Mouse (Mus musculus) MEL (cell line): ENCODE results near the gene Sh3d19. TPM values are rescaled to one million over a fixed set of nuclear protein-coding genes. Genes with fewer than 3 reads are reported as not detected.

Source experiments
- DNase-seq: peaks from one replicate; pipeline ENCODE4 v3.0.0; 2011; ENCODE audit warnings: low read depth, low spot score
- H3K27ac ChIP-seq: 2 replicates; pipeline ENCODE4 v1.5.1; 2012; ENCODE audit warnings: low read depth, mild to moderate bottlenecking, control low read depth, low read length, moderate library complexity; ENCODE audit not compliant: control insufficient read depth
- H3K27me3 ChIP-seq, 2 experiments: fragments of 150-350 bp in 1 of 2; sonication (generic) in 1 of 2; 2 replicates each; pipeline ENCODE4 v1.6.1; 2012; ENCODE audit warnings: low read length in 2 of 2, mild to moderate bottlenecking in 2 of 2, improper control_type of control experiment in 1 of 2, moderate library complexity in 1 of 2; ENCODE audit not compliant: insufficient read depth in 2 of 2, control insufficient read depth in 1 of 2
- H3K36me3 ChIP-seq, 2 experiments: 2 replicates each; pipeline ENCODE4 v1.6.1; 2012 to 2014; ENCODE audit warnings: low read length in 2 of 2, improper control_type of control experiment in 1 of 2, inconsistent platforms in 1 of 2, mild to moderate bottlenecking in 1 of 2; ENCODE audit not compliant: insufficient read depth in 2 of 2, control insufficient read depth in 1 of 2
- H3K4me1 ChIP-seq, 2 experiments: fragments of 150-350 bp in 1 of 2; sonication (generic) in 1 of 2; 2 replicates each; pipeline ENCODE4 v1.6.1; 2012; ENCODE audit warnings: low read length in 2 of 2, improper control_type of control experiment in 1 of 2, mild to moderate bottlenecking in 1 of 2; ENCODE audit not compliant: insufficient read depth in 2 of 2, control insufficient read depth in 1 of 2
- H3K4me3 ChIP-seq, 2 experiments: fragments of 150-350 bp in 1 of 2; sonication (generic) in 1 of 2; 2 replicates each; pipeline ENCODE4 v1.5.1; 2012; ENCODE audit warnings: low read depth in 2 of 2, low read length in 2 of 2, mild to moderate bottlenecking in 2 of 2, moderate library complexity in 2 of 2, control low read depth in 1 of 2, improper control_type of control experiment in 1 of 2; ENCODE audit not compliant: control insufficient read depth in 1 of 2, insufficient read depth in 1 of 2
- H3K79me2 ChIP-seq: 2 replicates; pipeline ENCODE4 v1.6.1; 2012; ENCODE audit warnings: mild to moderate bottlenecking, low read length, moderate library complexity; ENCODE audit not compliant: control insufficient read depth, poor library complexity, insufficient read depth
- H3K9ac ChIP-seq: 2 replicates; pipeline ENCODE4 v1.6.1; 2012; ENCODE audit warnings: low read depth, mild to moderate bottlenecking, control low read depth, low read length, moderate library complexity; ENCODE audit not compliant: control insufficient read depth, poor library complexity, severe bottlenecking
- H3K9me3 ChIP-seq: fragments of 150-350 bp; sonication (generic); replicated peaks from 2 replicates; pipeline ENCODE4 v1.6.1; 2012; ENCODE audit warnings: mild to moderate bottlenecking, low read length, improper control_type of control experiment, moderate library complexity; ENCODE audit not compliant: insufficient read depth
- BHLHE40 ChIP-seq: IDR thresholded peaks from 2 replicates; pipeline ENCODE4 v1.6.1; 2012; ENCODE audit warnings: low read depth, mild to moderate bottlenecking, inconsistent platforms, low read length, improper control_type of control experiment, borderline replicate concordance
- CHD1 ChIP-seq: IDR thresholded peaks from 2 replicates; pipeline ENCODE4 v1.6.1; 2012; ENCODE audit warnings: low read depth, mild to moderate bottlenecking, inconsistent platforms, low read length, improper control_type of control experiment
- CHD2 ChIP-seq: IDR thresholded peaks from 2 replicates; pipeline ENCODE4 v1.6.1; 2011; ENCODE audit warnings: low read length, improper control_type of control experiment
- CTCF ChIP-seq, 3 experiments: IDR thresholded peaks in 2 of 3; conservative IDR thresholded peaks in 1 of 3; 2 replicates each; pipeline ENCODE4 v1.5.1; 2011 to 2012; ENCODE audit warnings: low read length in 3 of 3, low read depth in 2 of 3, mild to moderate bottlenecking in 2 of 3, improper control_type of control experiment in 1 of 3, inconsistent platforms in 1 of 3, mixed read lengths in 1 of 3, moderate library complexity in 1 of 3; ENCODE audit not compliant: control insufficient read depth in 1 of 3, insufficient read depth in 1 of 3, poor library complexity in 1 of 3, severe bottlenecking in 1 of 3
- E2F4 ChIP-seq: IDR thresholded peaks from 2 replicates; pipeline ENCODE4 v1.6.1; 2011; ENCODE audit warnings: low read depth, low read length, improper control_type of control experiment, borderline replicate concordance
- ELF1 ChIP-seq: IDR thresholded peaks from 2 replicates; pipeline ENCODE4 v1.6.1; 2014; ENCODE audit warnings: low read depth, mild to moderate bottlenecking, inconsistent platforms, low read length, improper control_type of control experiment, moderate library complexity
- EP300 ChIP-seq, 2 experiments: IDR thresholded peaks; 2 replicates each; pipeline ENCODE4 v1.6.1; 2011; ENCODE audit warnings: improper control_type of control experiment in 2 of 2, low read length in 2 of 2, low read depth in 1 of 2, mild to moderate bottlenecking in 1 of 2
- ETS1 ChIP-seq: IDR thresholded peaks from 2 replicates; pipeline ENCODE4 v1.6.1; 2012; ENCODE audit warnings: low read depth, mild to moderate bottlenecking, inconsistent platforms, low read length, improper control_type of control experiment, moderate library complexity
- GABPA ChIP-seq: IDR thresholded peaks from 2 replicates; pipeline ENCODE4 v1.6.1; 2012; ENCODE audit warnings: low read depth, mild to moderate bottlenecking, inconsistent platforms, low read length, improper control_type of control experiment, moderate library complexity
- GATA1 ChIP-seq: IDR thresholded peaks from 2 replicates; pipeline ENCODE4 v1.6.1; 2011; ENCODE audit warnings: low read depth, low read length, improper control_type of control experiment
- MAFK ChIP-seq: IDR thresholded peaks from 2 replicates; pipeline ENCODE4 v1.6.1; 2011; ENCODE audit warnings: low read depth, mild to moderate bottlenecking, low read length, improper control_type of control experiment, borderline replicate concordance
- MAX ChIP-seq: IDR thresholded peaks from 2 replicates; pipeline ENCODE4 v1.6.1; 2011; ENCODE audit warnings: low read length, improper control_type of control experiment
- MAZ ChIP-seq: IDR thresholded peaks from 2 replicates; pipeline ENCODE4 v1.6.1; 2012; ENCODE audit warnings: low read depth, mild to moderate bottlenecking, inconsistent platforms, low read length, improper control_type of control experiment
- MXI1 ChIP-seq: IDR thresholded peaks from 2 replicates; pipeline ENCODE4 v1.6.1; 2011; ENCODE audit warnings: mild to moderate bottlenecking, low read depth, low read length, improper control_type of control experiment
- MYB ChIP-seq: IDR thresholded peaks from 2 replicates; pipeline ENCODE4 v1.6.1; 2011; ENCODE audit warnings: mild to moderate bottlenecking, low read depth, low read length, improper control_type of control experiment
- POLR2A ChIP-seq, 2 experiments: IDR thresholded peaks; 2 replicates each; pipeline ENCODE4 v1.6.1; 2011 to 2012; ENCODE audit warnings: low read length in 2 of 2, mild to moderate bottlenecking in 2 of 2, control low read depth in 1 of 2, improper control_type of control experiment in 1 of 2, low read depth in 1 of 2, moderate library complexity in 1 of 2; ENCODE audit not compliant: control insufficient read depth in 1 of 2, insufficient read depth in 1 of 2, poor library complexity in 1 of 2
- POLR2AphosphoS2 ChIP-seq: IDR thresholded peaks from 2 replicates; pipeline ENCODE4 v1.6.1; 2011; ENCODE audit warnings: low read length, improper control_type of control experiment
- POLR2AphosphoS5 ChIP-seq: IDR thresholded peaks from 2 replicates; pipeline ENCODE4 v1.6.1; 2012; ENCODE audit warnings: low read depth, borderline replicate concordance, mild to moderate bottlenecking, inconsistent platforms, low read length, moderate library complexity, mixed read lengths
- RAD21 ChIP-seq: IDR thresholded peaks from 2 replicates; pipeline ENCODE4 v1.6.1; 2011; ENCODE audit warnings: mild to moderate bottlenecking, low read depth, low read length, improper control_type of control experiment
- RCOR1 ChIP-seq: IDR thresholded peaks from 2 replicates; pipeline ENCODE4 v1.6.1; 2012; ENCODE audit warnings: low read depth, mild to moderate bottlenecking, inconsistent platforms, low read length, improper control_type of control experiment
- SIN3A ChIP-seq: IDR thresholded peaks from 2 replicates; pipeline ENCODE4 v1.6.1; 2012; ENCODE audit warnings: low read length, improper control_type of control experiment, inconsistent platforms
- SMC3 ChIP-seq: IDR thresholded peaks from 2 replicates; pipeline ENCODE4 v1.6.1; 2011; ENCODE audit warnings: low read depth, low read length, improper control_type of control experiment
- TBP ChIP-seq: IDR thresholded peaks from 2 replicates; pipeline ENCODE4 v1.8.0; 2011; ENCODE audit warnings: low read depth, low read length, improper control_type of control experiment
- TCF12 ChIP-seq: IDR thresholded peaks from 2 replicates; pipeline ENCODE4 v1.6.1; 2014; ENCODE audit warnings: low read depth, mild to moderate bottlenecking, inconsistent platforms, low read length, improper control_type of control experiment, moderate library complexity
- USF2 ChIP-seq, 2 experiments: IDR thresholded peaks; 2 replicates each; pipeline ENCODE4 v1.6.1; 2011 to 2012; ENCODE audit warnings: improper control_type of control experiment in 2 of 2, low read length in 2 of 2, borderline replicate concordance in 1 of 2, inconsistent platforms in 1 of 2, low read depth in 1 of 2, mild to moderate bottlenecking in 1 of 2; ENCODE audit not compliant: insufficient read depth in 1 of 2
- ZKSCAN1 ChIP-seq: IDR thresholded peaks from 2 replicates; pipeline ENCODE4 v1.6.1; 2012; ENCODE audit warnings: low read depth, mild to moderate bottlenecking, inconsistent platforms, low read length, improper control_type of control experiment, moderate library complexity
- ZNF384 ChIP-seq: IDR thresholded peaks from 2 replicates; pipeline ENCODE4 v1.6.1; 2012; ENCODE audit warnings: low read depth, mild to moderate bottlenecking, inconsistent platforms, low read length, improper control_type of control experiment
- polyA plus RNA-seq, 2 experiments: library from polyadenylated mRNA; stranded (reverse) in 1 of 2; unstranded in 1 of 2; fragments of >175 nt in 1 of 2; fragments of >200 nt in 1 of 2; gene quantifications; 2 replicates each; pipeline versions ENCODE4 v1.2.1 to v1.2.4; 2012; ENCODE audit warnings: low replicate concordance in 2 of 2, low read depth in 1 of 2; ENCODE audit not compliant: insufficient read length in 2 of 2, insufficient read depth in 1 of 2, missing spikeins in 1 of 2
- total RNA-seq: library from RNA; depleted of rRNA; stranded (reverse); fragments of 300-350 nt; gene quantifications from 2 replicates; pipeline ENCODE4 v1.2.3, GENCODE M21; 2012

Sh3d19 gene
- total and polyA plus RNA-seq, 3 experiments, result 2.2 to 4.8 TPM; not detected in 1

DNA sequence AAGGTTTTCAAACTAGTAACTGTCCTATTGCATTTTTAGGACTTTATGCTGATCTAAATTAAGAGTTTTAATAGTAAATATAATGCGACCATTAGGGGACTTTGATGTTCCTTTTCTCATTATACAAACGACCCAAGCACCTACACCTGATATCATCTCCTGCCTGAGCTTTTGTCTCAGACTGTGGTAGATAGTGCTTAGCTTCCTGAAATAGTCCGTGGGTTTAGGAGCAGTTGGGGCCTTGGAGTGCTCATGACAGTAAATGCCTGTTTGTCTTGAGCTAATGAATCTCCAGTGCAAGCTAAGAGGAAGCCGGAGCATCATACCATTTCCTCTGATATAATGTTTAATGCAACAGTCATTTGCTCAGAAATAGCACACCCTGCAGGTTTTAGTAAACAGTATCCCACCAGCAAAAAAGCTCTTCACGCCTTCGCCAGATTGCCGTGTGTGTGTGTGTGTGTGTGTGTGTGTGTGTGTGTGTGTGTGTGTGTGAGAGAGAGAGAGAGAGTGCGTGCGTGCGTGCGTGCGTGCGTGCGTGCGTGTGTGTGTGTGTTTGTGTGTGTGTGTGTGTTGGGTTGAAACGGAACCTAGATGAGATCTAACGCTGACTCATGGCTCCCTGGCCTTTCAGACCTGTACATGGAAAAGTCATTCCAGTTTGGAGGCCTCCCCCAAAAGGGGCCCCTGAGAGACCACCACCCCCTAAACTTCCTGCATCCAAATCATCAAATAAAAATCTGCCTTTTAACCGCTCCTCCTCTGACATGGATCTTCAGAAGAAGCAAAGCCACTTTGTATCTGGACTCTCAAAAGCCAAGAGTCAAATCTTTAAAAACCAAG, 132.8 kb downstream of the Sh3d19 start:
- Histone ChIP-seq H3K36me3 (peaks cover 0 to 7% of the 10 kb centered on the region in 2 experiments; a peak in 2 of 4 replicates), H3K9ac (peak overlapping the region; percentile 66), H3K79me2 (no peaks in the 10 kb centered on the region; the same call in 1 of the 2 replicates), H3K27ac (peak overlapping the region; percentile 85), H3K4me1 (peaks cover 7 to 10% of the 10 kb centered on the region in 2 experiments; a peak in 3 of 4 replicates), H3K27me3 (no peaks in the 10 kb centered on the region), H3K9me3 (no peaks in the 10 kb centered on the region), H3K4me3 (peak overlapping the region; percentile 62 to 81)
- no peak for TF ChIP-seq ZKSCAN1
- TF ChIP-seq SIN3A, result peak; percentile 39
- peak in 1 of 3 experiments; percentile 32; a peak in 2 of 6 replicates for TF ChIP-seq CTCF (IDR thresholded peaks at IDR 0.05 in 2 of 3, conservative IDR thresholded peaks at IDR 0.05 in 1 of 3; ENCODE audit: control insufficient read depth in 1 of 3, insufficient read depth in 1 of 3, low read depth in 2 of 3, low read length in 3 of 3, poor library complexity in 1 of 3, severe bottlenecking in 1 of 3)
- TF ChIP-seq CHD1, result no peak
- 0 out of 2 replicates have a peak, but pooled peaks have one; percentile 26 for TF ChIP-seq SMC3
- TF ChIP-seq MAZ, result no peak
- no peak for TF ChIP-seq RCOR1
- TF ChIP-seq MXI1, result no peak; the same call in 1 of the 2 replicates
- TF ChIP-seq E2F4, result no peak
- TF ChIP-seq GATA1, result peak; percentile 72
- no peak for TF ChIP-seq POLR2AphosphoS5
- TF ChIP-seq ETS1, result peak; percentile 19; the same call in 1 of the 2 replicates
- TF ChIP-seq GABPA, result no peak
- no peak for TF ChIP-seq BHLHE40
- TF ChIP-seq EP300 (IDR thresholded peaks at IDR 0.05; ENCODE audit: low read depth in 1 of 2, low read length in 2 of 2), result peak; percentile 35 to 53
- no peak for TF ChIP-seq MYB
- TF ChIP-seq USF2 (IDR thresholded peaks at IDR 0.05; ENCODE audit: borderline replicate concordance in 1 of 2, insufficient read depth in 1 of 2, low read depth in 1 of 2, low read length in 2 of 2), result no peak
- no peak for TF ChIP-seq MAX
- TF ChIP-seq TBP, result peak; percentile 53
- TF ChIP-seq MAFK, result no peak
- TF ChIP-seq TCF12, result peak; percentile 16; the same call in 1 of the 2 replicates
- TF ChIP-seq CHD2, result no peak
- TF ChIP-seq POLR2A (IDR thresholded peaks at IDR 0.05; ENCODE audit: control insufficient read depth in 1 of 2, insufficient read depth in 1 of 2, low read depth in 1 of 2, low read length in 2 of 2, poor library complexity in 1 of 2), result peak in 1 of 2 experiments; percentile 45; a peak in 1 of 4 replicates
- TF ChIP-seq RAD21, result peak; percentile 25
- TF ChIP-seq ZNF384, result no peak
- TF ChIP-seq ELF1, result no peak; the same call in 1 of the 2 replicates
- TF ChIP-seq POLR2AphosphoS2, result no peak
- DNase-seq, result peak; percentile 82
